Mouse (Mus musculus) intestine, postnatal 0 days (tissue): ENCODE measurements at regions not wholly inside any gene's neighbourhood (a gene's known extent, or its start where the extent isn't known, plus 50 kb on each side); places are given as distances from the start of the nearest gene placed in this dataset.
"Not testable (repeated sequence)": the region's sequence is repeated elsewhere in the genome, so short reads cannot be mapped to it uniquely, and the experiment has no call there.

Source experiments
- ATAC-seq: fragments of 200-750 bp; cut with Nextera tagmentation; 2 replicates; pipeline ENCODE4 v1.8.0; 2017; ENCODE audit warnings: mild to moderate bottlenecking, moderate TSS enrichment, moderate library complexity
- H3K27ac ChIP-seq: fragments of 300-500 bp; sonication (generic); 2 replicates; pipeline ENCODE4 v1.5.1; 2014; ENCODE audit warnings: mild to moderate bottlenecking, low read depth, low read length, moderate library complexity
- H3K27me3 ChIP-seq: fragments of 300-500 bp; sonication (generic); replicated peaks from 2 replicates; pipeline ENCODE4 v1.6.1; 2014; ENCODE audit warnings: low read length, mixed read lengths; ENCODE audit not compliant: control insufficient read depth, insufficient read depth
- H3K36me3 ChIP-seq: fragments of 300-500 bp; sonication (generic); 2 replicates; pipeline ENCODE4 v1.6.1; 2014; ENCODE audit warnings: mild to moderate bottlenecking, moderate library complexity; ENCODE audit not compliant: control insufficient read depth, insufficient read depth
- H3K4me1 ChIP-seq: fragments of 300-500 bp; sonication (generic); replicated peaks from 2 replicates; pipeline ENCODE4 v1.6.1; 2014; ENCODE audit warnings: antibody characterized with exemption, low read length, mixed read lengths; ENCODE audit not compliant: control insufficient read depth, insufficient read depth
- H3K4me2 ChIP-seq: fragments of 300-500 bp; sonication (generic); replicated peaks from 2 replicates; pipeline ENCODE4 v1.6.1; 2014; ENCODE audit warnings: low read depth, mild to moderate bottlenecking, moderate library complexity
- H3K4me3 ChIP-seq: fragments of 300-500 bp; sonication (generic); 2 replicates; pipeline ENCODE4 v1.5.1; 2014; ENCODE audit warnings: low read depth, low read length
- H3K9ac ChIP-seq: fragments of 300-500 bp; sonication (generic); 2 replicates; pipeline ENCODE4 v1.6.1; 2014; ENCODE audit warnings: mild to moderate bottlenecking, low read depth, low read length
- H3K9me3 ChIP-seq: fragments of 300-500 bp; sonication (generic); 2 replicates; pipeline ENCODE4 v1.6.1; 2016; ENCODE audit warnings: mixed run types; ENCODE audit not compliant: control insufficient read depth
- CTCF ChIP-seq: sonication (generic); IDR thresholded peaks from 2 replicates; pipeline ENCODE4 v1.5.1; 2016; ENCODE audit warnings: low read depth, mild to moderate bottlenecking, control low read depth, antibody characterized with exemption, moderate library complexity
- WGBS: fragments of 180-500 bp; shearing (Covaris S2); extraction: QIAGEN DNeasy Blood & Tissue Kit; methylation state at CpG from one replicate; pipeline ENCODE4 v1.1.7; 2014; 5-methylcytosine and 5-hydroxymethylcytosine counted together

DNA sequence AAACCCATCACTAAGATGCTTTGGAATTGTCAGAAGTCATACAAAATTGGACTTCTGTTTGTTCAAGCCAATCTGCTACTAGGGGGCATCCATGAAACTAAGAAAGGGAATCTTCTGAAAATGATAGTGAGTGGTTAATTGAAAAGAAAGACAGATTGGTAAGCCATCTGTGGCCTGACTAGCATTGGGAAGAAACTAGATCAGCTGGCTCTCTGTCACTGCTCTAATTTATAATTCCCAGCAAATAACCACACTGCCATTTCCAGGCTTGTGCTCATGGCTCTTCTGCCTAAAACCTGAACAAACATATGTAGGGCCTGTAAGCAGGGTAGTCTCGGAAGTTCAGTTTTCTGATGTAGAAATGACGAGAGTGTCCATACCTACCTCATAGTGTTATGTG lies 569.8 kb downstream of the Pcdh19 start:
- H3K4me2 ChIP-seq, result no peak overlapping the region

DNA sequence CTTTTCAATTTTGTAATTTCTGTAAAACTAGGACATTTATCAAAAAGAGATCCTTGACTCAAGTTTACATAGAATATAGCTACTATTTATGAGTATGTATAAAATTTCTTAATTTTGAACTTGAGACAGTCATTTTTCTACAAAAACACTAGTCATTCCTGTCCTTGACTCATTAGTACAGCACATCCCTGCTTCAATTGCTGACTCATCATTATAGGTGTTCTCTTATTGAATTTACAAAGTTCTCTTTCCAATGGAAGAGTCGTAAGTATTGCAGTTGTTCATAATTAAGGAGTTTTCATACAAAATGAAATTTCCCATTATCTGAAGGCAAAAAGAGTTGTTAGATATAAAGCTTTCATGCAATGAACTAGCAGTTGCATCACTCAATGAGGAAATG lies 578.6 kb downstream of the Pcdh19 start:
- H3K4me3 ChIP-seq, result no peak overlapping the region
- no peak overlapping the region for H3K4me2 ChIP-seq
- 87% methylated on average over 1 of the region's 1 CpGs for WGBS
- no peak overlapping the region for H3K27ac ChIP-seq
- H3K9ac ChIP-seq, result no peak overlapping the region
- no peak for ATAC-seq
- H3K36me3 ChIP-seq, result no peaks in the 10 kb centered on the region
- no peaks in the 10 kb centered on the region for H3K4me1 ChIP-seq
- TF ChIP-seq CTCF, result no peak
- H3K9me3 ChIP-seq, result no peaks in the 10 kb centered on the region
- no peaks in the 10 kb centered on the region for H3K27me3 ChIP-seq

More for the DNA sequence above, 569.8 kb downstream of the Pcdh19 start:
- WGBS, result 84% methylated on average over 2 of the region's 2 CpGs
- no peak overlapping the region for H3K9ac ChIP-seq
- no peak overlapping the region for H3K4me3 ChIP-seq
- TF ChIP-seq CTCF, result no peak
- no peaks in the 10 kb centered on the region for H3K9me3 ChIP-seq
- no peak overlapping the region for H3K27ac ChIP-seq
- H3K36me3 ChIP-seq, result no peaks in the 10 kb centered on the region
- no peak for ATAC-seq
- no peaks in the 10 kb centered on the region for H3K4me1 ChIP-seq
- no peaks in the 10 kb centered on the region for H3K27me3 ChIP-seq

DNA sequence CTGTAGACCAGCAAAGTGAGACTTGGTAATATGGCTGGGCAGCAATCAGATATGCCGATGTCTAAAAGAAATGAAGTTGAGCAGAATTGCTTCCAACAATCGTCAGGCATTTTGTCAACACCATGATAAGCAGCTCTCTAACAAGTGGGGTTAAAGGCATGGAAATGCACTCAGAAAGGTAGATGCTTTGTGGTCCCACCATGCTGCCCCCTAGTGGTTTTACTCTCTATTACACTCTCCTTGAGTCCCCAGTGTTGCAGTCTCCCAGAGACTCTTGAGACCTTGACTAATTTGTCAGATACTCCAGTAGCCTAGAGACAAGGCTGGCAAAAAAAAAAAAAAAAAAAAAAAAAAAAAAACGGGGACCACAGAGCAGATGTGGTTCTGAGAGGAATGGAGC lies 595.8 kb downstream of the Pcdh19 start:
- no peak overlapping the region for H3K9ac ChIP-seq
- H3K9me3 ChIP-seq, result no peaks in the 10 kb centered on the region
- no peak overlapping the region for H3K4me2 ChIP-seq
- H3K4me1 ChIP-seq, result no peaks in the 10 kb centered on the region
- TF ChIP-seq CTCF, result 0 out of 2 replicates have a peak, but pooled peaks have one; percentile 5
- H3K36me3 ChIP-seq, result no peaks in the 10 kb centered on the region
- ATAC-seq, result no peak
- H3K4me3 ChIP-seq, result no peak overlapping the region
- no peak overlapping the region for H3K27ac ChIP-seq
- 68% methylated on average over 3 of the region's 3 CpGs for WGBS
- no peaks in the 10 kb centered on the region for H3K27me3 ChIP-seq

DNA sequence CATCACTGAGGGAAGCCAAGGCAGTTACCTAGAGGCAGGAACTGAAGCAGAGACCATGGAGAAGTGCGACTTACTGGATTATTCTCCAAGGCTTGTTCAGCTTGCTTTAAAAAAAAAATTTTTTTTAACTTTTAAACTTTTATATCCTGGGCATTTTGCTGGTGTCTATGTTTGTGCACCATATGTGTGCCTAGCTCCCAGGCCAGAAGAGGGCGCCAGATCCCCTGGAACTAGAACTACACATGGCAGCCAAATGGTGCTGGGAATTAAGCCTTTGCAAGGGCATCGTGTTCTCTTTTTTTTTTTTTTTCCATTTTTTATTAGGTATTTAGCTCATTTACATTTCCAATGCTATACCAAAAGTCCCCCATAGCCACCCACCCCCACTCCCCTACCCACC lies 624.7 kb downstream of the Pcdh19 start:
- not testable (repeated sequence) for H3K9me3 ChIP-seq, H3K36me3 ChIP-seq, H3K4me1 ChIP-seq, H3K9ac ChIP-seq, ATAC-seq, H3K4me3 ChIP-seq, H3K4me2 ChIP-seq, H3K27ac ChIP-seq, H3K27me3 ChIP-seq
- 59% methylated on average over 3 of the region's 3 CpGs for WGBS
